Mouse (Mus musculus) liver, adult 2 months (tissue): ENCODE results near the gene Evi5.

Experiments
- CTCF ChIP-seq: fragments of 200-500 bp; IDR thresholded peaks from 2 replicates; pipeline ENCODE4 v1.5.1; 2011; ENCODE audit warnings: low read depth, low read length, control low read depth
- POLR2A ChIP-seq: fragments of 200-500 bp; IDR thresholded peaks from 2 replicates; pipeline ENCODE4 v1.6.1; 2011; ENCODE audit warnings: low read length, control low read depth; ENCODE audit not compliant: insufficient read depth; ENCODE audit errors: extremely low read depth

DNA sequence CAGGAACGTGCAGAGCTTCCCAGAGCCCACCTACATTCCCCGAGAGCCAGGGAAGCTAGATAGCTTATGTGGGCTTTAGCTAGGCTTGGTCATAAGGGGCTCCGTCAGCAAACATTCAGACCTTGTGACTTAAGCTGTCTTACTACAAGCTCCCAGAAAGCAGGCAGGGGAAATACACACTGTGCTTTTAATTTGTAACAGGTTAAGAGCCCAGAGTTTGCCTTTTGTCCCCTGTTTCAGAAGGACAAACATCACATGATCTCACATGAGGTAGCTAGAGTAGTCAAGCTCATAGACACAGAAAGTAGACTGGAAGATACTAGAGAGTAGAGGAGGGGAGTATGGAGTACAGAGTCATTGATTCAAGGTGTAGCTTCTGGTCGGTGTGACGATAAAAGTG lies 5.8 kb upstream of the Evi5 start:
- TF ChIP-seq CTCF (no peak), POLR2A (no peak)
